Mouse (Mus musculus) heart, embryonic 10.5 days (tissue): ENCODE results near the gene Exosc2. TPM values are rescaled to one million over a fixed set of nuclear protein-coding genes. Genes with fewer than 3 reads are reported as not detected.

Source experiments
- DNase-seq: peaks from one replicate; pipeline ENCODE4 v3.0.0-alpha.2; 2017; ENCODE audit warnings: low spot score
- H3K27ac ChIP-seq: fragments of 300-500 bp; sonication (generic); 2 replicates; pipeline ENCODE4 v1.5.1; 2016; ENCODE audit warnings: mild to moderate bottlenecking
- H3K27me3 ChIP-seq: fragments of 300-500 bp; sonication (generic); 2 replicates; pipeline ENCODE4 v1.6.1; 2016; ENCODE audit warnings: mild to moderate bottlenecking; ENCODE audit not compliant: poor library complexity, insufficient read depth, severe bottlenecking
- H3K36me3 ChIP-seq: fragments of 300-500 bp; sonication (generic); 2 replicates; pipeline ENCODE4 v1.6.1; 2016; ENCODE audit warnings: mild to moderate bottlenecking, moderate library complexity
- H3K4me1 ChIP-seq: fragments of 300-500 bp; sonication (generic); 2 replicates; pipeline ENCODE4 v1.6.1; 2016; ENCODE audit warnings: mild to moderate bottlenecking
- H3K4me3 ChIP-seq: fragments of 300-500 bp; sonication (generic); 2 replicates; pipeline ENCODE4 v1.5.1; 2016; ENCODE audit warnings: mild to moderate bottlenecking, moderate library complexity
- H3K9me3 ChIP-seq: fragments of 300-500 bp; sonication (generic); 2 replicates; pipeline ENCODE4 v1.6.1; 2016; ENCODE audit warnings: mild to moderate bottlenecking, moderate library complexity
- WGBS: fragments of 180-500 bp; shearing (Covaris S2); methylation state at CpG from one replicate; pipeline ENCODE4 v1.1.7; 2016; 5-methylcytosine and 5-hydroxymethylcytosine counted together
- polyA plus RNA-seq: library from polyadenylated mRNA; unstranded; fragments of >200 nt; fragmentation: Nextera tagmentation; extraction: Ambion mirVana; gene quantifications from 2 replicates; pipeline ENCODE4 v1.2.1, GENCODE M21; 2016

The Exosc2 gene
- polyA plus RNA-seq, 1 experiment from 2014 or later: 76.3 TPM

DNA sequence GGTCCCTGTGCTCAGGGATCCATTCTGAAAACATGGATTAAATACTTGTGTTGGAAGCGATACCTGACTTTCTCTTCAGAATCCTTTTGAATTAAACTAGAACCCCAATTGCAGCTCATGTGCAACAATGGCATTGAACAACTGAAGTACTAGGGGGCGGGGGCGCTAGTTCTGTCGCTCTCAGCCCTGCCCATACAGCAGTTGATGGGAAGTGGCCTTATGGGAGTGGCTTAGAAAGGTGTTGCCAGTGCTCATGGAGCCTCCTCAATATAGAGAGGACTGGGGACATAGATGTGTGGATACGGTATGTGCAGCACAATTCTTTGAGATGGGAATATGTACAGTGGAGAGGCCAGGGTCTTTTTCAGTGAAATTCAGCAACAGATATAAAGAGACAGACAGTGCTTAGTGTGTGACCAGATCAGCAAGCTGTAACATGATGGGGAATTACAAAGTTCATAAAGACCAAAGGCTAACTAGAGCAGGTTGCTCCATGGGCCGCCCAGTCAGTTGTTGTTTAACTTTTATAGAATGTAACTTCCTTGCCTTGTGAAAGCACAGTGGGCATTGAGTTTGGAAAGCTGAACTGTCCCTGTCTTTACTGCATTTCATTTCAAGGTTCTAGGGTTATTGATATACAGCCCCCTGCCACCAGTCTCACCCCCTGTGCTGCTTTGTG, 48.8 kb downstream of the Exosc2 start:
- no peaks in the 10 kb centered on the region for H3K9me3 ChIP-seq
- no peaks in the 10 kb centered on the region for H3K36me3 ChIP-seq
- 85% methylated on average over 6 of the region's 6 CpGs for WGBS
- H3K4me3 ChIP-seq: no peak overlapping the region
- no peak overlapping the region for H3K27ac ChIP-seq
- no peaks in the 10 kb centered on the region for H3K27me3 ChIP-seq
- H3K4me1 ChIP-seq: peaks cover 23% of the 10 kb centered on the region
- DNase-seq: no peak

DNA sequence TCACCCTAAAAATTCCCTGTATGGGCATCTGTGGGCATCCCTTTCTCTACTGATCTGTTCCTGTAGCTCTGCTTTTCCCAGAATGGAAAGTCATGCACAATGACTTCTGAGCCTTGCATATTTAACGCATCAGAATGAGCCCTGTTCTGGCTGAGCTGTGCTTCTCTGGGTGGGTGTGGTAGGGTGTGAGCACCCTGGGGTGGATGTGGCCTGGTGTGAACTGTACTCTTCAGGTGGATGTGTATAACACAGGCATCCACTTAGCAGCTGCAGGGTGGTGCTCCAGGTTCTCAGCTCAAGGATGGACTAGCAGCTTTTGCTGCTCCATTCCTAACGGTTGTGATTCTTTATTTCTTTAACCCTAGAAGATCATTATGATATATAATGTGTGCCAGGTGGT, 49.4 kb downstream of the Exosc2 start:
- Histone ChIP-seq H3K27ac (no peak overlapping the region), H3K4me3 (no peak overlapping the region), H3K36me3 (no peaks in the 10 kb centered on the region), H3K9me3 (no peaks in the 10 kb centered on the region), H3K4me1 (peaks cover 23% of the 10 kb centered on the region), H3K27me3 (no peaks in the 10 kb centered on the region)
- 70% methylated on average over 2 of the region's 2 CpGs for WGBS
- no peak for DNase-seq

DNA sequence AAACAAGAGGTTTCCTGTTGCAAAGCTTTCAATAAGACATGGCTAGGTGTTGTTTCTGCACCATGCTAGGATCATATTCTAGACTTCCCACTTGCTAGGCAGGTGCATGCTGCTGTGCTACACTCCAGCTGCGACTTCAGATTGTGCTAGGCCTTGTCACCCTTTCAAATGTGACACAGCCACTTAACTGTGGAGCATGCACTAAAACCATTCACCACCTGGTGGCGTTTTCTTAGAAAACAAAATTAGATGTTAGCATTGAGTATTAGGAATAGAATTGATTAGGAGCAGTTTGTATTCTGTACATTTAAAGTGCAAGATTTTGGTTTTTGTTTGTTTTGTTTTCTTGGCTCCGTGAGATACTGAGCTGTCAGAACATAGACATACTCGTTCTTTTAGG, 50.3 kb downstream of the Exosc2 start:
- Histone ChIP-seq H3K4me3 (no peak overlapping the region), H3K9me3 (no peaks in the 10 kb centered on the region), H3K4me1 (peaks cover 19% of the 10 kb centered on the region), H3K27me3 (no peaks in the 10 kb centered on the region), H3K27ac (no peak overlapping the region), H3K36me3 (no peaks in the 10 kb centered on the region; the same call in 1 of the 2 replicates)
- DNase-seq: no peak
- WGBS: 59% methylated on average over 4 of the region's 4 CpGs

DNA sequence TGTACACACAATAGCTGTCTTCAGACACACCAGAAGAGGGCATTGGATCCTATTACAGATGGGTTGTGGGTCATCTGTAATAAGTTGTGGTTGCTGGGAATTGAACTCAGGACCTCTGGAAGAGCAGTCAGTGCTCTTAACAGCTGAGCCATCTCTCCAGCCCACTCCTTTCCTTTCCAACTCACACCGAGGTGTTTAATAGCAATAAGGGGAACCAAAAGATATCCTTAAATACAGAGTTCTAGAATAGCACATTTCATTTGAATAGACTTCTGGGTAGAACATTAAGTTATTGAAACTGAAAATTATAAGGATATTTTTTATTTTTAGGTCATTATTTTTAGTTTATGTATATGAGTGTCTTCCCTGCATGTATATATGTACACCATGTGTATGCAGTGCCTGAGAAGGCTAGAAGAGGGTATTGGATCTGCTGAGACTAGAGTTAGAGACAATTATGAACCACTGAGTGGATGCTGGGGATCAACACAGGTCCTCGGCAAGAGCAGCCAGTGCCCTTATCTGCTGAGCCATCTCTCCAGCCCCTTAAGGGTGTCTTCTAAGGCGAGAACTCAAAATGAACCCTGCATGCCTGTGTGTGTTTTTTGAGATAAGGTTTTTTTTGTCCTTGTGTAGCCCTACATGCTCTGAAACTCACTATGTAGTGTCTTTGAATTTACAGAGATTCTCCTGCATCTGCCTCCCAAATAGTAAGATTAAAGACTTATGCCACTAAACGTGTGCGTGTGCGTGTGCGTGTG, 54.4 kb downstream of the Exosc2 start:
- no peak for DNase-seq
- H3K9me3 ChIP-seq: no peaks in the 10 kb centered on the region
- no peak overlapping the region for H3K4me3 ChIP-seq
- WGBS: 88% methylated on average over 7 of the region's 7 CpGs
- H3K27me3 ChIP-seq: no peaks in the 10 kb centered on the region
- no peak overlapping the region for H3K27ac ChIP-seq
- H3K4me1 ChIP-seq: peaks cover 44% of the 10 kb centered on the region
- no peaks in the 10 kb centered on the region; the same call in 1 of the 2 replicates for H3K36me3 ChIP-seq

DNA sequence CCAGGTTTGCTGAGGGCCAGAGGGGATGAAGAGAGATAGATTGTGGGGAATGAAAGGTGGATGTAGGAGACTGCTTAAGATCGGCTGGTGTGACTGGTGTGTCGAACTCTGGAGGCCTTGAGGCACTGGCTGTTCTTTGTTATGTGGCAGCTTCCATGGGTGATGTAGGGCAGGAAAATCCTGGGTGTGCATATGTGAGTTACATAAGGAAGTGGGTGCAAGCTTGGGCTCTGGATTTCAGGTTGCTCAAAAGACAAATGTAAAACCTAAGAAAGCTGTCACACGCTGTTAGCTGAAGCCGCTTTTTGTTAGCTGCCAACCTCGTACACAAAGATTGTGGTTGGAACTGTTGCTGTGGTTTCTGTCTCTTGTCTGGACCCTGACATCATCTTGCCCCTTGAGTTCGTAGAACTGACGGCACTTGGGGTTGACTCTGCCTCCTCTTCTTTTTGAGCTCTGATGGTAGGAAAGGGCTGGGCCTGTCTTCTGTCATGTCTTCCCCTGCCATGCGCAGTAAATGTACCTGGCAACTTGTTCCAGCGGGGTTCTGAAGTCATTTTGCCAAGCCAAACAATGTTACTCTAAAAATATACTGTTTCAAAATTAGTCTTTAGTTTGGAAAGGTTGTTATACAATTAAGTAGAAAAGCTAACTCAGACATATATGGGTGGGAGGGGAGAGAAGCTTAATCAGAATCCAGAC, 57.2 kb downstream of the Exosc2 start:
- Histone ChIP-seq H3K36me3 (no peaks in the 10 kb centered on the region; the same call in 1 of the 2 replicates), H3K27ac (0 out of 2 replicates have a peak overlapping the region, but pooled peaks have one; percentile 13), H3K4me1 (peaks cover 42% of the 10 kb centered on the region), H3K4me3 (no peak overlapping the region), H3K9me3 (no peaks in the 10 kb centered on the region), H3K27me3 (no peaks in the 10 kb centered on the region)
- no peak for DNase-seq
- WGBS: 73% methylated on average over 9 of the region's 9 CpGs

DNA sequence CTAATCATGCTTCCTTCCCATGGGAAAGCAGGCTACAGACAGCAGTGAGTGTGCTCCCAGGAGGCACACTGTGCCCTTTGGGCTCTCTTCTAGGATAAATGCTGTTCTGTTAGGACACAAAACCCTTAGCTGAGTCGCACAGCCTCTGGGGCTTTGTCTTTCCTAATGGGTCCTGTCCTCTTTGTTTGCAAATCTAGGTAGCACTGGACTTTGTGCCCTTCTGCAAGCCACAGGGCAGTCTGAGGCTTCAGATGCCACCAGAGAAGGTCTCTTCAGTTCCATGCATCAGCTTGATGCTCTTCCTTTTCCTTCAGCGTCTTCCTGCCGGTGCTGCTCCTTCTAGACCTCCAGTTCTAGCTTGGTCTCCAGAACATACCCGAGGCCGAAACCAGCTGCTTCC, 60.1 kb downstream of the Exosc2 start:
- Histone ChIP-seq H3K36me3 (no peaks in the 10 kb centered on the region), H3K9me3 (no peaks in the 10 kb centered on the region), H3K27ac (peak overlapping the region; percentile 52; the same call in 1 of the 2 replicates), H3K4me3 (no peak overlapping the region), H3K4me1 (peaks cover 47% of the 10 kb centered on the region), H3K27me3 (no peaks in the 10 kb centered on the region)
- no peak for DNase-seq
- WGBS: 82% methylated on average over 5 of the region's 5 CpGs

Other genes starting within 250 kb of the Exosc2 start
- 8.9 and 18.2 TPM in 2 replicates for gene Ass1, start 200.5 kb upstream of the Exosc2 start, polyA plus RNA-seq
- 58.3 and 72.2 TPM in 2 replicates for gene Fubp3, start 98.1 kb upstream of the Exosc2 start, polyA plus RNA-seq
- gene Prdm12, start 30.7 kb upstream of the Exosc2 start, polyA plus RNA-seq: not detected in 2 replicates
- 40.5 and 43.1 TPM in 2 replicates for gene Abl1, start 17.7 kb downstream of the Exosc2 start, polyA plus RNA-seq
- gene Qrfp, start 139.9 kb downstream of the Exosc2 start, polyA plus RNA-seq: 0.06 TPM in 1 of 2 replicates, not detected in the other
- 0.12 and 0.36 TPM in 2 replicates for gene Fibcd1, start 175.3 kb downstream of the Exosc2 start, polyA plus RNA-seq
- gene Lamc3, start 216.6 kb downstream of the Exosc2 start, polyA plus RNA-seq: 1.7 and 2.2 TPM in 2 replicates